Mouse (Mus musculus) lung, adult 2 months (tissue): ENCODE measurements at regions not wholly inside any gene's neighbourhood (a gene's known extent, or its start where the extent isn't known, plus 50 kb on each side); places are given as distances from the start of the nearest gene placed in this dataset.

ENCODE experiments used
- DNase-seq: peaks from one replicate; pipeline ENCODE4 v3.0.0; 2022
- H3K4me1 ChIP-seq: fragments of 200-500 bp; 2 replicates; pipeline ENCODE4 v1.6.1; 2011; ENCODE audit warnings: low read length; ENCODE audit not compliant: control insufficient read depth, insufficient read depth
- H3K4me3 ChIP-seq: fragments of 200-500 bp; replicated peaks from 2 replicates; pipeline ENCODE3; 2011; ENCODE audit warnings: low read depth, mild to moderate bottlenecking, control low read depth, low read length; ENCODE audit errors: extremely low read depth
- CTCF ChIP-seq: fragments of 200-500 bp; IDR thresholded peaks from 2 replicates; pipeline ENCODE4 v1.5.1; 2011; ENCODE audit warnings: mild to moderate bottlenecking, low read length, control low read depth; ENCODE audit not compliant: insufficient read depth
- POLR2A ChIP-seq: fragments of 200-500 bp; IDR thresholded peaks from 2 replicates; pipeline ENCODE4 v1.6.1; 2011; ENCODE audit warnings: low read depth, mild to moderate bottlenecking, control low read depth, low read length, borderline replicate concordance; ENCODE audit errors: extremely low read depth
- WGBS: fragments of 180-500 bp; shearing (Covaris S2); methylation state at CpG from one replicate; pipeline ENCODE4 v1.1.7; 2018; 5-methylcytosine and 5-hydroxymethylcytosine counted together

DNA sequence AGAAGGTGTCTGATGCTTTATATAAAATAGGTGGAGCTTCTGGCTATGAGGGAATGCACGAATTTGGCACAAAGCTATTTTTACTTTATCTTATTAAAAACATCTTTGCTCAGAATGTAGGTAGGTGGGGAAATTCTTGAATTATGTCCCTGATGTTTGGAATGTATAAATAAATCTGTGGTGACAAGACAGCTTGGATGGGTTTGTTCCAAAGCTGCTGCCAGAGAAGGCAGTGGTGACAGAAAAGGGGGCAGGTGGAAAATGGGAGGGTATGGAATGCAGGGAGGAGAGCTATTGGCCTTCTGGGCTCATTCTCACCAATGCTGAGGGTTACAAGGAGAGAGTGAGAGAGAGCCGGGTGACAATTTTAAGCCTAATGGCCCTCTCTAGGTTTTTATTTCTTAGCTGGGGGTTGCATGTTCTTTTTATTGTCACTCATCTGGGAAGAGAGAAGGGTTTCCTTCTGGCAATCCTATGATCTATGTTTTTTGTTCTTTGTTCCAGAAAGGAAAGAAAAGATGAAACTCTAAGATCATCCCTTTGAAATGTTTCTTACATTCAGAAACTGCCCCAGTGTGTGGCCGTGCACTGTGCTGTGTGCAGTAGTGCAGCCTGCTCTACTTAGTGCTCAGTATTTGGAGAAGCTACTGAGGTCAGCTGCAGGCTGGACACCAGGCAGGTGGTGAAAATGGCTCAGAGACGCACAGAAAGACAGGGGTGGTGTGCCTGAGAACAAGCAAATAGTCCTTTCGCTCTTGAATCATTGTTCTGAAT, 205.2 kb upstream of the Fam92a start:
- Histone ChIP-seq H3K4me3 (no peak overlapping the region), H3K4me1 (no peaks in the 10 kb centered on the region)
- DNase-seq, result no peak
- no peak for TF ChIP-seq CTCF
- TF ChIP-seq POLR2A, result no peak
- WGBS, result 75% methylated on average over 5 of the region's 5 CpGs

DNA sequence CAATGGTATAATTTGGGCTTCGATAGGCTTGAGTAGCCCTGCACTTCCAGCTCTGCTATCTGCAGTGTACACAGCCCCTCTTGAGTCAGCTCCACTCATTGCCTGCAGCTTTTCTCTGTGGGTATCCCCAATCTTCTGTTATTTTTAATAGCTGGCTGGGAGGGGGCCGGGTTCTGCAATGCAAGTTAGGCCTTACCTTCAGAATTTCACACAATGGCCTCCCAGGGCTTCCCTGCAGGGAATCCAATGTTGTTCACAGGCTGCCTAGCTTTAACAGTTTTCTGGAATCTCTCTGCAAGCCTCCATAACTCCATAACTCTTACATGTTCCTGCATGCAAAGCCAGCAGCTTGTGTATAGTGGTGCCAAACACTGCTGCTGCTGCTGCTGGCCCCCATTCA, 197.7 kb upstream of the Fam92a start:
- Histone ChIP-seq H3K4me1 (no peaks in the 10 kb centered on the region), H3K4me3 (no peak overlapping the region)
- 58% methylated on average over 2 of the region's 2 CpGs for WGBS
- no peak for DNase-seq
- TF ChIP-seq CTCF (no peak), POLR2A (no peak)

DNA sequence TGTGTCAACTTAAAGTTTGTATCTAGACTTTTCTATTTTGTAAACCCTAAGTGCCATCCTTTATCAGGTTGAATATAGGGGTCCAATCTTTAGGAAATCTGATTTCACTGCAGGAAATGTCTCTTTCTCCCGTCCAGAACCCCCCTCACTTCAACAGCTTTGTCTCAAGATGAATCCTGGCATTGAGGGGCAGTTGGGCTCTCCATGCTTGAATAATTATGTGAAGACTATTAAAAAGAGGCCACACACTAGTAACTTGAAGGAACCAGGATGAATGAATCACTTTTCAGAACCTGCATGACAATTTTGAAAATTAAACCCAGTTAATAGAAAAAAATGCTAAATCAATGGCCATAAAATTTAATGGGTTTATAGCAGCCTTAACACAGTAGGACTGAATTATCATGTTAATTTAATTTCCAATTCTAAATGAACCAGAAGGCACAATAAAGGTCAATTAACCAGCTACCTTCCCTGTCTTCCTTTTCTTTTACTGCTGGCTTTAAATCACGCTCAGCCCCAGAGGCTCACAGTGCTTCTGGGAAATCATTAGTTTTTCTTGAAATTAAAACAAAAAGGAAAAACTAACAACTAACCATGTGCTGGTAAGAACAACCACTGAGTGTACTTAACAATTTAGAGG, 185.3 kb upstream of the Fam92a start:
- 68% methylated on average over 2 of the region's 2 CpGs for WGBS
- no peak overlapping the region for H3K4me3 ChIP-seq
- no peaks in the 10 kb centered on the region for H3K4me1 ChIP-seq
- no peak for TF ChIP-seq POLR2A
- TF ChIP-seq CTCF, result no peak
- no peak for DNase-seq

DNA sequence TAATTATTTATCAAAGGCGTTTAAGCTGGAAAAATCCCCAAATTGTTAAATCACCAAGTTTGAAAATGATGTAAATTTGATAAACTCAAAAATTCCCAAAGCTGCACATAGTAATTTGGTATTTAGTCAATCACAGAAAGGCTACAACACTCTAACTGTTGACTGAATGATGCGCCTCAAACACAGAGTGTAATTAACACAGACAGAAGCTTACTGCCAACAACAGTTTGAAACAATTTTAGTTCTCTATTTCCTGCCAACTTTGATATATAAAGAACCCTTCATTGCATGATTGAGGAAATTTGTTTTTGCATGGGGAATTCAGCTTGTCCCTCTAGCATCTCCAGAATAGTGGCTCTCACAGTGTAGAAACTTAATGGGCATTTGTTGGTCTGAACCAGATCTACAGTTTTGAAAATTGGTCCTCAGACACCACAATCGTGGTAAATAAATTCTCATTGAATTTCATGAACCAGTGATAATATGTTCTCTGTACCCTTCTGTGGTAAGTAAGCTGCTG, 181.6 kb upstream of the Fam92a start:
- no peak for TF ChIP-seq POLR2A
- TF ChIP-seq CTCF, result no peak
- no peak for DNase-seq
- WGBS, result 70% methylated on average over 3 of the region's 3 CpGs
- H3K4me3 ChIP-seq, result no peak overlapping the region
- no peaks in the 10 kb centered on the region for H3K4me1 ChIP-seq

DNA sequence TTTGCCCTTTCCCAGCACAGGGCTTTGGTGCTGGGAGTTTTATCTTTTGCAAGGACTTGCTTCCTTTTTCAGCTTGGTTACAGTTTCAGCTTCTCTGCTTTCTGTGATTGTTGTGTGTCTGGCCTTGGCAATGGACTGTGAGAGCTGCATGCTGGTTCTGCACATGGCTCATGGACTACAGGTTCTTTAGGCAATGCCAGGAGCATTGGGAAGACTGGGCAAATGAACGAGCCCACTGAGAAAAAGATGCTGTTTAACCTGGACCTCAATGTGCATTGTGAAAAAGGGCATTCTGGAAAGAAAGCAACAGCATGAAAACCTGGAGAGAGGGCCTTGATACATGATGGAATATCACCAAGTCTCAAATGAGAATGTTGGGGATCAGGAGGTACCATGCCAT, 167.4 kb upstream of the Fam92a start:
- 65% methylated on average over 1 of the region's 1 CpGs for WGBS
- TF ChIP-seq CTCF, result no peak
- TF ChIP-seq POLR2A, result no peak
- DNase-seq, result no peak
- no peaks in the 10 kb centered on the region for H3K4me1 ChIP-seq
- no peak overlapping the region for H3K4me3 ChIP-seq

DNA sequence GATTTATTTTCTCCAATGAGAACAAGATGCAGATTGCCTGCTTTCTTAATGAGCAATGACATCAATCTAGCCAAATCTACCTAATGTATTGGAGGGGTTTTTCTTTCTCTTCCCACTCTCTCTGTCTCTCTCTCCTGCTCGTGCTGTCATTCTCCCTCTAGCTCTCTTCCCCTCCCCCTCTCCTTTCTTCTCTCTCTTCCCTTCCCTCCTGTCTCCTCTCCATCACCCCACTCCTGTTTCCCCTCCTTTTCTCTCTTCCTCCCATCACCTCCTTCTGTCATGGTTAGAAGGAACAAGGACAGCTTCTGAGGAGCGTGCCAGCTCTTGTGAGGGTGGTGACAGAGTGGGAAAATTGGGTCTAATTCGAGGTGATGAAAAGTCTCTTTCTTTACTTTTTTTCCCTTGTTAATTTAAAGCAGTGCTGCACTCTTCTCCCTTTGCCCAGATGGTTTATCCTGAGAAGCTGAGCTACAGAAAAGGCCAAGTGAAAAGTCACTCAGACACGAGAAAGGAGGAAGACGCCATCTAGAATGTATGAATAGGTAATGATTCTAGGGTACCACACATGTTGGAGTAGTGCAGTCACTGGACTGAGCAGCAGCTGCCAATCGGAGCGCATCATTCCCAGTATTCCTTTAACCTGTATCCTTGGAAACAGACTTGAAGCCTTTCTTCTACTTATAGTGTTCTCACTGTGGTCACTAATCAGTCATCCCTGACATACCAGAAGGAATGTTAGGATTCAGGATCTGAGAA, 163.2 kb upstream of the Fam92a start:
- DNase-seq, result no peak
- 66% methylated on average over 7 of the region's 7 CpGs for WGBS

DNA sequence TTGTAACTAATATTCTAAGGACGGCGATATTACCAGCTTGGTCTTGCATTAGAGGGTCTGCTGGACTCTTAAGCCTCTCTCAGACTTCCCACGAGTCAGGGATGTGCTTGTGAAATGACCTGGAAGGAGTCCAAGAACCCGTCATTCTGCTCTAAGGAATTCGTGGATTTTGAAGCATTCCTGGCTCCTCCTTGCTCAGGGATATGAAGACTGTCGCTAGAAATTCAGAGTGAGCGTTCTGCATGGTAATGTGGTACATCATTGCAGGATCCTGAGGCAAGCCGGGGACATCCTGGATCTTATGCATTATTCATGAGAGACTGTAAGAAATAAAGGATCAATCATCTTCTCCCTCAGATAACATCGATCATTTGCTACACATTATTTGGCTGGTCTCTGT, 162.6 kb upstream of the Fam92a start:
- DNase-seq, result no peak
- Histone ChIP-seq H3K4me1 (no peaks in the 10 kb centered on the region), H3K4me3 (no peak overlapping the region)
- 46% methylated on average over 9 of the region's 9 CpGs for WGBS
- TF ChIP-seq CTCF (no peak), POLR2A (no peak)

More for the DNA sequence above, 163.2 kb upstream of the Fam92a start:
- no peak for TF ChIP-seq POLR2A
- no peak for TF ChIP-seq CTCF
- H3K4me3 ChIP-seq, result no peak overlapping the region
- no peaks in the 10 kb centered on the region for H3K4me1 ChIP-seq

DNA sequence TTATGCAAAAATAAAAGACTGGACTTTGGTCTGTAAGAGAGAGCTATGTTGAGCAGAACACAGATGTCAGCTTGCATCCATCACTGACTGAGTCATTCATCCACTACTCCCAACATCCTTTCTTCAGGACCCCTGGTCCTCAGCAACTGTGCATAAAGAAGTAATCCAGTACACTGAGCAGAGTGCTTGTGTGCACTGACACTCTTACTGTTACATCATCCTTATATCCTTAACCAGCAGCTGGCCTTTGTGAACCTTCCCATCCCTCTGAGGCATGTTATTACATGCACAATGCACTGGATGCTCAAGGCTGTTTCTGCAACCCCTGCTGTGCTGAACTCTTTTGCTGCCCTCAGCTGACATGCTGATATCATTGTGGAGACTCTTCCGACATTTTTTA, 144.2 kb upstream of the Fam92a start:
- no peak overlapping the region for H3K4me3 ChIP-seq
- TF ChIP-seq CTCF (no peak), POLR2A (no peak)
- no peaks in the 10 kb centered on the region for H3K4me1 ChIP-seq
- WGBS, result 84% methylated on average over 1 of the region's 1 CpGs
- DNase-seq, result no peak

DNA sequence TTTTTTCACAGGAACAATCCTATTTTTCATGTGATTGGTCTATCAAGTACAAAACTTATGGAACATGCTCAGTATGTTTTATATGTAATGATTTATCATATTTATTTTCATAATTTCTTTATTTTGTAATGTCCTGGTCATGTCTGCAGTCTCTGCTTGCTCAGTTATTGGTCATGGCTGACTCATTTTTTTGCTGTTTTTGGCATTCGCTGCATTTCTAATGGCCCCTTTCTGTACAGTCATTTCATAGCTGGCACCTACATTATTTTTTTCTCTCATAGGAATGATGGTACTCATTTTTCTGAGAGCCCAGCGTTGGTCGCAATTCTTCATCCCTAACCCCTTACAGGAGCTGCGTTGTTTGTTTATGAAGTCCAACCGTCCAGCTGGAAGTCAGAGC, 136.5 kb upstream of the Fam92a start:
- DNase-seq, result no peak
- WGBS, result 71% methylated on average over 5 of the region's 5 CpGs
- TF ChIP-seq POLR2A, result no peak
- no peak for TF ChIP-seq CTCF
- no peaks in the 10 kb centered on the region for H3K4me1 ChIP-seq
- H3K4me3 ChIP-seq, result no peak overlapping the region
